Mouse (Mus musculus) liver (tissue): ENCODE results near the gene Usf1.

Experiments
- DNase-seq: peaks from one replicate; pipeline ENCODE4 v3.0.0-alpha.2; 2020; ENCODE audit warnings: mixed read lengths

The Usf1 gene

DNA sequence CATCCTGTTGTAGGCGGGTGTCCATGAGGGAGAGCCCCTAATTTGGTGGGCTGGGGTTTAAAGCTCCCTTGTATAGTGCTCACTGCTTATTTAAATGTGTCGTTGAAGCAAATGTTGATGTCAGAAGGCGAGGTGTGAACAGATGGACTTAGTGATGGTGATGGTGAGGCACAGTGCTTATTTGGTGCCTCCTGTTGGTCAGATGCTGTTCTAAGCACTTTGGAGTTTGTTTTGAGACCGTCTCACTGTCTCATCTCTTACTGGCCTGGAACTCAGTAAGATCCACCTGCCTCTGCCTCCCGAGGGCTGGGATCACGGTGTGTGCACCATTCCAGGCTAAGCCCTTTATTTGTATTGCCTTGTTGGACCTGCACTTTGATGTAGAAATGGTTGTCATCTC lies 43.8 kb downstream of the Usf1 start:
- DNase-seq, result no peak

DNA sequence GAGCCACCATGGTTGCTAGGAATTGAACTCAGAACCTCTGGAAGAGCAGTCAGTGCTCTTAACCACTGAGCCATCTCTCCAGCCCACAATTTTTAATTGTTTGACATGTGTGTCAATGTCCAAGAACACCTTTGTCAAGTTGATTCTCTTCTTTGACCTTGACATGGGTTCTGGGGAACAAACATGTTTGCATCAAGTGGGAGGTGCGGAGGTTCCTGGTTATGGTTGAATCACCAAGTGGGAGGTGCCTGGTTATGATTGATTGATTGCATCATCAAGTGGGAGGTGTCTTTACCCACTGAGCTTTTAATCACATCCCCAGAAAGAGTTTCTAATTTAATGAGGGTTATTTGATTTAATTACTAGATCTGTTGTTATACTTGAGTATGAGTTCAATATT lies 46.5 kb downstream of the Usf1 start:
- DNase-seq, result no peak

DNA sequence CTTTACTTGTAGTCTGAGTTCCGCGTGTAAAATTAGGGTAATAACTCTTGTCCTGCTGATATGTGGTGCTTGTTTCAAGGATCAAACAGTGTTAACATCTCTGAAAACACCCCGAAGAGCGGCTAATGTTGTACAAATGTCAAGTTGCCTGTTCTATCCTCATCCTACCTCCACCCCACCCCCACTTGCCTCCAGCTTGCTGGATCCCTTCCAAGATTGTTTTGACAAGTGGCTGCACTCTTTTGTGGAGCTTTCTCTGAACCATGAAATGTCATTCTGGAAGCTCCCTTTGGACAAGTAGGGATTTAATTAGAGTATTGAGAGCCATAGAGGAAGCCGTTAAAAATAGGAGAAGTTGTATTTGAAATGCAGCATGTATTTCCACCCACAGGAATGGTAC lies 48.7 kb downstream of the Usf1 start:
- no peak for DNase-seq

DNA sequence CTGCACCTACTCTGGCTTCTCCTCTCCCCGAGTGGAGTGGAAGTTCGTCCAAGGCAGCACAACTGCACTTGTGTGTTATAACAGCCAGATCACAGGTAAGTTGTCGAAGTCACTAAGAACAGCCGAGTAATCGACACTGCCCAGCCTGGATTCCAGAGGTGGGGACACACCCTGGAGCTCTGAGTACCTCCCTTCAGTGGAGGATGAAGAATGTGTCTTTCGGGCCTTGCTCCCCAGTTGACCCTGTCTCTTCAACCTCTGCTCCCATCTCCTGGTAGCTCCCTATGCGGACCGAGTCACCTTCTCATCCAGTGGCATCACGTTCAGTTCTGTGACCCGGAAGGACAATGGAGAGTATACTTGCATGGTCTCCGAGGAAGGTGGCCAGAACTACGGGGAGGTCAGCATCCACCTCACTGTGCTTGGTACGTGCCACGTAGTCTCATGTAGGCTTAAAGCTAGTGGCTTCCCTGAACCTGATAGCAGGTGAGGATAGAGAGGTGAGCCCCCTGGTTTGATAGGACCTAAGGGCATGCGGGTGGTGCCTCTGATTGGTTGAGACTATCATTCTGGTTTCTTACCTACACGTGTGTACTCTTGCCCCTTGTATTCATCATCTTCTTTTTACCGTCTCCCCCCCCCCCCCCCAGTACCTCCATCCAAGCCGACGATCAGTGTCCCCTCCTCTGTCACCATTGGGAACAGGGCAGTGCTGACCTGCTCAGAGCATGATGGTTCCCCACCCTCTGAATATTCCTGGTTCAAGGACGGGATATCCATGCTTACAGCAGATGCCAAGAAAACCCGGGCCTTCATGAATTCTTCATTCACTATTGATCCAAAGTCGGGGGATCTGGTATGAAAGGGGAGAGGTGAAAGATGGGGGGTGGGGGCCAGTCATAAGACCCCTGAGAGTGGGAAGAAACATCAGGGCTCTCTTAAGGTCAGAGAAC lies 49.7 kb downstream of the Usf1 start:
- DNase-seq, result no peak

DNA sequence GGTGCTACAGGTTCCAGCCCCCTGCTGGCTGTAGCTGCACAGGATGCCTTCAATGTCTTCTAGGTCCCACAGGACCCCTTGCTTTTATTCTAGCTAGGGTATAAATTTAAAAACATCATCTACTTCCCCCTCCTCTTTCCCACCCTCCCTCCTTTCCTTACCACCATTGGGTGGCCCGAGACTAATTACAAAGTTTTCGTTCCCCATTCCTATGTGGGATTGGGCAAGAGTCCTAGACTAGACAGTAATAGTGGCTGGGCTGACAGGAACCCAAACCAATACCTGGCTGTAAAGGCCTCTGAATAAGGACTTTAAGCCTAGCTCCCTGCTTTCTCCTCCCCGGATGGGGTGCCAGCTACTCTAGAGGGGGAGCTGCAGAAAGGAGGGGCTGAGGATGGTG lies 52.0 kb downstream of the Usf1 start:
- DNase-seq, result no peak

DNA sequence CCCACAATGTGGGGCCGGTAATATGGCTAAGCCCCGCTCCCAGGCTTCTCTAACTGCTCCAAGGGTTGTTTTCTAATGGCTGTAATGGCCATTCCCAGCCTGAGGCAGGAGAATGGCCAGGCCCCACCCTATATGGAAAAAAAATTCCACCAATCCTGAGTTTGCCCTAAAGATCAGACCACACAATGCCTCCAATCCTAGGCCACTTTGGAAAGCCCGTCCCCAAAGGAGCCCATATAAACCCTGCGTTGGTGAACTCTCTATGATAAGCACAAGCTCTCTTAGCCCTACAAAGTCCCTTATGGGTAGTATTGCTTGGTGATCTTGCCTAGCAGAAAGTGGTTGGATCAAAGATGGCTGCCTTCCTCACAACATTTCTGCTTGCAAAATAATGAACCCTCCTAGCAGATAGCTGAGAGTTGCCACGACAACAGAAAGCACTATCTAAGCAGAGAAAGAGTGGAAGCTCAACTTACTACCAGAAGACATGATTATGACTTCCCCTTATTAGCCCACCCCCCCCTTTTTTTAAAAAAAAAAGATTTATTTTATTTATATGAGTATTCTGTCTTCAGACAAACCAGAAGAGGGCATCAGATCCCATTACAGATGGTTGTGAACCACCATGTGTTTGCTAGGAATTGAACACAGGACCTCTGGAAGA lies 54.8 kb downstream of the Usf1 start:
- no peak for DNase-seq

DNA sequence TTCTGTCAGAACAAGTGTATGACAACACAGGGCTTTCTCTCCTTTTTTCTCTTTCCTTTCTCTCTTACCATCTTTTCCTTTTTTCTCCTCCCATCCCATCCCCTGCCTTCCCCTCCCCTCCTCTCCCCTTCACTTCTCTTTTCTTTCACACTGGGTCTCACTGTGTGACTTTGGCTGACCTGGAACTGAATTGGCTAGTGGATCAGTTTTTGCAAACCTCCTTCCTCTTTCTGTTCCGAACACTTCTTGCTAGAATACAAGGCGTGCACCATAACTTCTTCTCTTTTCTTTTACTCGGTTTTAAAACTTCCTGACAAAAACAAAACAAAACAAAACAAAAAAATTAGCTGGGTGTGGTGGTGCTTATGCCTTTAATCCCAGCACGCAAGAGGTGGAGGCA lies 55.5 kb downstream of the Usf1 start:
- no peak for DNase-seq
